Mouse (Mus musculus): ENCODE measurements around the gene Ppp1r26. TPM values are rescaled to one million over a fixed set of nuclear protein-coding genes. Genes with fewer than 3 reads are reported as not detected.

Gene Ppp1r26
- polyA plus RNA-seq, 1 experiment from 2014 or later: 5.0 TPM

- Histone ChIP-seq H3K36me3 (no peaks in the 10 kb centered on the region), H3K9me3 (no peaks in the 10 kb centered on the region), H3K4me2 (no peak overlapping the region), H3K27ac (no peak overlapping the region), H3K9ac (no peak overlapping the region), H3K4me3 (no peak overlapping the region), H3K4me1 (peaks cover 18% of the 10 kb centered on the region), H3K27me3 (no peaks in the 10 kb centered on the region)
- ATAC-seq (ENCODE audit: insufficient number of reproducible peaks, low FRiP score, low TSS enrichment, low read depth): no peak
- 42% methylated on average over 10 of the region's 10 CpGs for WGBS
Observed at GRCm38 (mm10) chr2:28415387-28416024, 31.1 kb upstream of the Ppp1r26 start.

GRCm38 (mm10) chr2:28416511-28416910 is 30.1 kb upstream of the Ppp1r26 start:
- Histone ChIP-seq H3K36me3 (no peaks in the 10 kb centered on the region), H3K4me3 (no peak overlapping the region), H3K9ac (no peak overlapping the region), H3K4me2 (no peak overlapping the region), H3K27me3 (no peaks in the 10 kb centered on the region), H3K27ac (no peak overlapping the region), H3K4me1 (peaks cover 18% of the 10 kb centered on the region), H3K9me3 (no peaks in the 10 kb centered on the region)
- ATAC-seq (ENCODE audit: insufficient number of reproducible peaks, low FRiP score, low TSS enrichment, low read depth): no peak
- WGBS: 86% methylated on average over 1 of the region's 1 CpGs

- H3K4me3 ChIP-seq: no peak overlapping the region
- 33% methylated on average over 2 of the region's 2 CpGs for WGBS
- H3K4me2 ChIP-seq: no peak overlapping the region
- no peak overlapping the region for H3K27ac ChIP-seq
- no peaks in the 10 kb centered on the region for H3K27me3 ChIP-seq
- H3K36me3 ChIP-seq: no peaks in the 10 kb centered on the region
- H3K4me1 ChIP-seq: peaks cover 16% of the 10 kb centered on the region
- ATAC-seq (ENCODE audit: insufficient number of reproducible peaks, low FRiP score, low TSS enrichment, low read depth): no peak
- H3K9me3 ChIP-seq: no peaks in the 10 kb centered on the region
- no peak overlapping the region for H3K9ac ChIP-seq
Observed at GRCm38 (mm10) chr2:28418034-28418433, 28.6 kb upstream of the Ppp1r26 start.

- no peak for ATAC-seq (ENCODE audit: insufficient number of reproducible peaks, low FRiP score, low TSS enrichment, low read depth)
- H3K36me3 ChIP-seq: no peaks in the 10 kb centered on the region
- WGBS: 14% methylated on average over 4 of the region's 4 CpGs
Observed at GRCm38 (mm10) chr2:28419898-28420297, 26.7 kb upstream of the Ppp1r26 start.

GRCm38 (mm10) chr2:28423167-28423566 is 23.4 kb upstream of the Ppp1r26 start:
- Histone ChIP-seq H3K9ac (no peak overlapping the region), H3K36me3 (no peaks in the 10 kb centered on the region), H3K27me3 (no peaks in the 10 kb centered on the region), H3K27ac (no peak overlapping the region), H3K9me3 (no peaks in the 10 kb centered on the region), H3K4me1 (no peaks in the 10 kb centered on the region), H3K4me2 (no peak overlapping the region), H3K4me3 (no peak overlapping the region)
- ATAC-seq (ENCODE audit: insufficient number of reproducible peaks, low FRiP score, low TSS enrichment, low read depth): no peak
- whole genome bisulfite sequencing: 37% methylated on average over 3 of the region's 3 CpGs

More at GRCm38 (mm10) chr2:28419898-28420297, 26.7 kb upstream of the Ppp1r26 start:
- Histone ChIP-seq H3K27me3 (no peaks in the 10 kb centered on the region), H3K9ac (no peak overlapping the region), H3K4me1 (peaks cover 10% of the 10 kb centered on the region), H3K4me2 (no peak overlapping the region), H3K27ac (no peak overlapping the region), H3K9me3 (no peaks in the 10 kb centered on the region), H3K4me3 (no peak overlapping the region)

- Histone ChIP-seq H3K4me1 (no peaks in the 10 kb centered on the region), H3K27ac (no peak overlapping the region), H3K4me3 (no peak overlapping the region), H3K27me3 (no peaks in the 10 kb centered on the region), H3K4me2 (no peak overlapping the region), H3K9ac (no peak overlapping the region), H3K9me3 (no peaks in the 10 kb centered on the region), H3K36me3 (no peaks in the 10 kb centered on the region)
- ATAC-seq (ENCODE audit: insufficient number of reproducible peaks, low FRiP score, low TSS enrichment, low read depth): no peak
- WGBS: 80% methylated on average over 6 of the region's 6 CpGs
Observed at GRCm38 (mm10) chr2:28427226-28427625, 19.4 kb upstream of the Ppp1r26 start.

GRCm38 (mm10) chr2:28430846-28431245 is 15.8 kb upstream of the Ppp1r26 start:
- H3K4me2 ChIP-seq: no peak overlapping the region
- 42% methylated on average over 6 of the region's 6 CpGs for WGBS
- no peak for ATAC-seq (ENCODE audit: insufficient number of reproducible peaks, low FRiP score, low TSS enrichment, low read depth)

GRCm38 (mm10) chr2:28432811-28433210 is 13.8 kb upstream of the Ppp1r26 start:
- Histone ChIP-seq H3K9ac (no peak overlapping the region), H3K4me1 (peaks cover 4% of the 10 kb centered on the region), H3K4me2 (no peak overlapping the region), H3K9me3 (no peaks in the 10 kb centered on the region), H3K4me3 (no peak overlapping the region), H3K27me3 (no peaks in the 10 kb centered on the region), H3K27ac (no peak overlapping the region), H3K36me3 (no peaks in the 10 kb centered on the region)
- no peak for ATAC-seq (ENCODE audit: insufficient number of reproducible peaks, low FRiP score, low TSS enrichment, low read depth)
- WGBS: 7% methylated on average over 1 of the region's 1 CpGs

More at GRCm38 (mm10) chr2:28430846-28431245, 15.8 kb upstream of the Ppp1r26 start:
- H3K4me3 ChIP-seq: no peak overlapping the region
- no peak overlapping the region for H3K9ac ChIP-seq
- H3K36me3 ChIP-seq: no peaks in the 10 kb centered on the region
- H3K9me3 ChIP-seq: no peaks in the 10 kb centered on the region
- H3K27me3 ChIP-seq: no peaks in the 10 kb centered on the region
- peaks cover 4% of the 10 kb centered on the region for H3K4me1 ChIP-seq
- H3K27ac ChIP-seq: no peak overlapping the region

- WGBS: 25% methylated on average over 1 of the region's 2 CpGs
- no peak for ATAC-seq (ENCODE audit: insufficient number of reproducible peaks, low FRiP score, low TSS enrichment, low read depth)
- no peaks in the 10 kb centered on the region for H3K36me3 ChIP-seq
Observed at GRCm38 (mm10) chr2:28433512-28433911, 13.1 kb upstream of the Ppp1r26 start.

GRCm38 (mm10) chr2:28435401-28435800 is 11.2 kb upstream of the Ppp1r26 start:
- Histone ChIP-seq H3K9ac (no peak overlapping the region), H3K4me2 (no peak overlapping the region), H3K4me3 (no peak overlapping the region), H3K9me3 (no peaks in the 10 kb centered on the region), H3K27ac (no peak overlapping the region; the same call in 1 of the 2 replicates), H3K4me1 (peaks cover 4% of the 10 kb centered on the region), H3K36me3 (no peaks in the 10 kb centered on the region), H3K27me3 (no peaks in the 10 kb centered on the region)
- ATAC-seq (ENCODE audit: insufficient number of reproducible peaks, low FRiP score, low TSS enrichment, low read depth): no peak
- 82% methylated on average over 11 of the region's 11 CpGs for WGBS

More at GRCm38 (mm10) chr2:28433512-28433911, 13.1 kb upstream of the Ppp1r26 start:
- Histone ChIP-seq H3K27me3 (no peaks in the 10 kb centered on the region), H3K4me3 (no peak overlapping the region), H3K4me2 (no peak overlapping the region), H3K4me1 (peaks cover 4% of the 10 kb centered on the region), H3K9me3 (no peaks in the 10 kb centered on the region), H3K27ac (no peak overlapping the region), H3K9ac (no peak overlapping the region)

- H3K4me1 ChIP-seq: no peaks in the 10 kb centered on the region
- H3K27ac ChIP-seq: no peak overlapping the region
- H3K36me3 ChIP-seq: no peaks in the 10 kb centered on the region
- no peaks in the 10 kb centered on the region for H3K9me3 ChIP-seq
- H3K27me3 ChIP-seq: no peaks in the 10 kb centered on the region
- WGBS: 64% methylated on average over 6 of the region's 6 CpGs
- no peak for ATAC-seq (ENCODE audit: insufficient number of reproducible peaks, low FRiP score, low TSS enrichment, low read depth)
- no peak overlapping the region for H3K4me2 ChIP-seq
- H3K4me3 ChIP-seq: no peak overlapping the region
- H3K9ac ChIP-seq: no peak overlapping the region
Observed at GRCm38 (mm10) chr2:28440842-28441241, 5.8 kb upstream of the Ppp1r26 start.

GRCm38 (mm10) chr2:28445082-28445481 is 1.5 kb upstream of the Ppp1r26 start:
- H3K27ac ChIP-seq: no peak overlapping the region
- no peak overlapping the region for H3K9ac ChIP-seq
- no peak overlapping the region for H3K4me3 ChIP-seq
- no peaks in the 10 kb centered on the region for H3K27me3 ChIP-seq
- H3K4me2 ChIP-seq: no peak overlapping the region
- peaks cover 10% of the 10 kb centered on the region for H3K4me1 ChIP-seq
- WGBS: 85% methylated on average over 4 of the region's 4 CpGs
- ATAC-seq (ENCODE audit: insufficient number of reproducible peaks, low FRiP score, low TSS enrichment, low read depth): no peak
- no peaks in the 10 kb centered on the region for H3K9me3 ChIP-seq
- peaks cover 8% of the 10 kb centered on the region; the same call in 1 of the 2 replicates for H3K36me3 ChIP-seq

- H3K9me3 ChIP-seq: no peaks in the 10 kb centered on the region
- ATAC-seq (ENCODE audit: insufficient number of reproducible peaks, low FRiP score, low TSS enrichment, low read depth): no peak
- H3K4me2 ChIP-seq: peak overlapping the region; percentile 95
- H3K27me3 ChIP-seq: no peaks in the 10 kb centered on the region
- peaks cover 17% of the 10 kb centered on the region for H3K36me3 ChIP-seq
- peak overlapping the region; percentile 84 for H3K27ac ChIP-seq
- peaks cover 10% of the 10 kb centered on the region for H3K4me1 ChIP-seq
- 5% methylated on average over 5 of the region's 5 CpGs for WGBS
- peak overlapping the region; percentile 81 for H3K4me3 ChIP-seq
- peak overlapping the region; percentile 88 for H3K9ac ChIP-seq
Observed at GRCm38 (mm10) chr2:28446181-28446514, 452 bp upstream of the Ppp1r26 start.

All from limb, embryonic 15.5 days (tissue).